Mouse (Mus musculus): ENCODE measurements at regions not wholly inside any gene's neighbourhood (a gene's known extent, or its start where the extent isn't known, plus 50 kb on each side); places are given as distances from the start of the nearest gene placed in this dataset.

DNA sequence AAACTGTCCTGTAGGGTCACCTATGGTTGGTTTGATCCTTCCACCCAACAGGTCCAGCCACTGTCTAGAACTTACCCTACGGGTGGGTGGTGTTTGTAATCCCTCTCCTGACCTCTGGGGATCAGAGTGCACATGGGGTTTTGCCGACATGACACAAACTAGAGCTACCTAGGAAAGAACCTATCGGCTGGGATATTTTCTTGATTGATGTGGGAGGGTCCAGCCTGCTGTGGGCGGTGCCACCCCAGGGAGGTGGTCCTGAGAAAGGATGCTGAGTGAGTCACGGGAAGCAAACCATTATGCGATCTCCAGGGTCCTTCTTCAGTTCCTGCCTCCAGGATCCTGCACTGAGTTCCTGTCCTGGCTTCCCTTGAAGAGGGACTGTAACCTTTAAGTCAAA is 162.3 kb upstream of the Sdk2 start:
- TF ChIP-seq CTCF (IDR thresholded peaks at IDR 0.05; ENCODE audit: insufficient read depth, low read length): no peak
- no peak for TF ChIP-seq POLR2A (IDR thresholded peaks at IDR 0.05; ENCODE audit: borderline replicate concordance, extremely low read depth, low read depth, low read length)

Data from lung, adult 2 months (tissue).